ENCODE assay signal across 17 mouse cellular contexts in genomic region chr2:162182621-162183475, GRCm38 (mm10).
DNase-seq lines count a peak whose midpoint lies in the region; ATAC-seq lines count a peak whose summit lies in the region.
"Had no signal": no experiment of that assay in that cellular context is flagged by ENCODE, and none has a peak within 500 bp of the region (broad histone marks: within the 10 kb centered on the region; RNA-seq: fewer than 3 reads in every experiment).

No protein-coding gene starts in this region.

- no peaks in the 10 kb centered on the region; the same call in 1 of the 2 replicates for H3K4me1 ChIP-seq in midbrain, embryonic 12.5 days
- H3K4me1 ChIP-seq in midbrain, embryonic 10.5 days = peaks cover 16% of the 10 kb centered on the region
- H3K4me1 ChIP-seq in hindbrain, embryonic 15.5 days (replicated peaks) = peaks cover 6% of the 10 kb centered on the region; the same call in 1 of the 2 replicates
- H3K4me1 ChIP-seq: heart, embryonic 13.5 days; liver, embryonic 15.5 days; stomach, embryonic 15.5 days had no signal

- ATAC-seq in midbrain, embryonic 12.5 days (ENCODE audit: low FRiP score, low read depth) = no peak
- no peak for ATAC-seq in hindbrain, embryonic 15.5 days (ENCODE audit: low FRiP score, low read depth)
- ATAC-seq: activated CD4-positive, CD25-positive, alpha-beta regulatory T cell, adult 4 months had no signal

- H3K4me3 ChIP-seq in midbrain, embryonic 12.5 days = no peak overlapping the region
- no peak overlapping the region for H3K4me3 ChIP-seq in midbrain, embryonic 10.5 days
- no peak overlapping the region for H3K4me3 ChIP-seq in hindbrain, embryonic 15.5 days
- H3K4me3 ChIP-seq: heart, embryonic 13.5 days; liver, embryonic 15.5 days; stomach, embryonic 15.5 days had no signal

- no peaks in the 10 kb centered on the region for H3K9me3 ChIP-seq in midbrain, embryonic 12.5 days
- H3K9me3 ChIP-seq in midbrain, embryonic 10.5 days (replicated peaks) = no peaks in the 10 kb centered on the region
- no peaks in the 10 kb centered on the region for H3K9me3 ChIP-seq in hindbrain, embryonic 15.5 days
- H3K9me3 ChIP-seq: heart, embryonic 13.5 days; liver, embryonic 15.5 days; stomach, embryonic 15.5 days had no signal

- no peaks in the 10 kb centered on the region for H3K27me3 ChIP-seq in midbrain, embryonic 12.5 days
- no peaks in the 10 kb centered on the region for H3K27me3 ChIP-seq in midbrain, embryonic 10.5 days (ENCODE audit: low read depth, poor library complexity, severe bottlenecking)
- H3K27me3 ChIP-seq in hindbrain, embryonic 15.5 days = no peaks in the 10 kb centered on the region
- H3K27me3 ChIP-seq: heart, embryonic 13.5 days; liver, embryonic 15.5 days; stomach, embryonic 15.5 days had no signal

- WGBS in midbrain, embryonic 12.5 days = 59% methylated on average over 20 of the region's 20 CpGs
- 73% methylated on average over 20 of the region's 20 CpGs for WGBS in midbrain, embryonic 10.5 days
- WGBS in hindbrain, embryonic 15.5 days = 57% methylated on average over 20 of the region's 20 CpGs

- H3K27ac ChIP-seq in midbrain, embryonic 12.5 days (replicated peaks) = no peak overlapping the region
- H3K27ac ChIP-seq in midbrain, embryonic 10.5 days (replicated peaks) = no peak overlapping the region
- peak overlapping the region; percentile 1; the same call in 1 of the 2 replicates for H3K27ac ChIP-seq in hindbrain, embryonic 15.5 days (replicated peaks)
- H3K27ac ChIP-seq: heart, embryonic 13.5 days; liver, embryonic 15.5 days; stomach, embryonic 15.5 days had no signal

- H3K9ac ChIP-seq in midbrain, embryonic 12.5 days (replicated peaks) = no peak overlapping the region
- no peak overlapping the region for H3K9ac ChIP-seq in hindbrain, embryonic 15.5 days
- H3K9ac ChIP-seq: heart, embryonic 13.5 days; liver, embryonic 15.5 days; stomach, embryonic 15.5 days had no signal

- peak overlapping the region; percentile 10; the same call in 1 of the 2 replicates for H3K4me2 ChIP-seq in midbrain, embryonic 12.5 days (replicated peaks)
- peak overlapping the region; percentile 7 for H3K4me2 ChIP-seq in hindbrain, embryonic 15.5 days
- H3K4me2 ChIP-seq: heart, embryonic 13.5 days; liver, embryonic 15.5 days; stomach, embryonic 15.5 days had no signal

- no peaks in the 10 kb centered on the region for H3K36me3 ChIP-seq in midbrain, embryonic 12.5 days
- H3K36me3 ChIP-seq in midbrain, embryonic 10.5 days = no peaks in the 10 kb centered on the region
- H3K36me3 ChIP-seq in hindbrain, embryonic 15.5 days = no peaks in the 10 kb centered on the region
- H3K36me3 ChIP-seq: heart, embryonic 13.5 days; liver, embryonic 15.5 days; stomach, embryonic 15.5 days had no signal

- peak; percentile 32 for DNase-seq in frontal cortex, postnatal 36 days (ENCODE audit: low spot score in 2 of 2)
- no peak for DNase-seq in frontal cortex, postnatal 25 days (ENCODE audit: low spot score in 2 of 2)
- DNase-seq in midbrain, embryonic 10.5 days (ENCODE audit: low spot score) = no peak
- DNase-seq in right cerebral cortex, postnatal 25 days = peak; percentile 32
- no peak for DNase-seq in cerebellum, postnatal 36 days
- DNase-seq in gastrocnemius, adult 8-10 months (ENCODE audit: low spot score in 2 of 2) = no peak
- DNase-seq: cerebellum, adult 11 months; gastrocnemius, postnatal 14 days; kidney, adult 2 months; lung, postnatal 4 days; thymus, postnatal 25 days had no signal

Comparison
In these comparisons a context has a peak if more than half of its experiments do, and no peak if none do; other contexts are left out.
1. DNase-seq: peak in frontal cortex, postnatal 36 days (2 of 2) and right cerebral cortex, postnatal 25 days (single experiment); none in frontal cortex, postnatal 25 days (0 of 2), midbrain, embryonic 10.5 days (single experiment), cerebellum, postnatal 36 days (0 of 2) and gastrocnemius, adult 8-10 months (0 of 2).